Mouse (Mus musculus) adipose tissue, adult 10 weeks (tissue): ENCODE data around the gene Fnbp1. TPM values are rescaled to one million over a fixed set of nuclear protein-coding genes. Genes with fewer than 3 reads are reported as not detected.

Experiments used
- polyA plus RNA-seq: library from polyadenylated mRNA; stranded (reverse); fragments of 350-450 nt; fragmentation: Illumina TruSeq; extraction: RNeasy Lipid Tissue Mini Kit (QIAGEN cat#74804); gene quantifications from one replicate; pipeline ENCODE4 v1.2.3, GENCODE M21; 2014; ENCODE audit warnings: low read depth, low replicate concordance

The Fnbp1 gene
- polyA plus RNA-seq = 43.5 TPM

DNA sequence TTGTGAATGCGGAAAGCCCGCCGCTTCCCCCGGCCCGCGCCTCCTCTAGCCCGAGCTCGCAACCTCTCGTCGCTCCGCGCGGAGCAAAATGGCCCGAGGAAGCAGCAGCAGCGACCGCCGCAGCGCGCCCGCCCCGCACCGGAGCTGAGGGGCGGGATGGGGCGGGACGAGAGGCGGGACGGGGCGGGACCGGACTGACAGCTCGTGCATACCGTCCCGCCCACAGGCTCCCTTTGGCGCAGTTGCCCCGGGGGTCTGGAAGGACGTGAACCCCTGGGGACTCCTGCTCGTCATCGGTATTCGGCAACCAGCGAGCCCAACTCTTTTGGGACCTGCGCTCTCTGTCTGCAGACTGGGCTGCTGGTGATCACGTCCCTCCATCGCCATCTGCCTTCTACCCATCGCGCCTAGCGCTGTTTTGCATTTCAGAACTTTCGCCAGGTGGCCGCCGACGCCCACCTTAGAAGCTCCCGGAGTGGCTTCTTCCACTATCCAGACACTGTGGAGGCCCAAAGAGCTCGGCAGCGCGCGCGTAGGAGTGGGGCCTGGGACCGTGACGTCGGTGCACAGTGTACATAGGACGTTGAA is at the start of gene Fnbp1:
TSS of gene Fnbp1 (minus strand) at position 142 of the 588 bp plus-strand sequence.

GRCm38 (mm10) chr2:31151892-31152812 is 10.3 kb upstream of the Fnbp1 start, which contains the start of gene Gpr107:
TSS of gene Gpr107 (plus strand) at chr2:31152316.

DNA sequence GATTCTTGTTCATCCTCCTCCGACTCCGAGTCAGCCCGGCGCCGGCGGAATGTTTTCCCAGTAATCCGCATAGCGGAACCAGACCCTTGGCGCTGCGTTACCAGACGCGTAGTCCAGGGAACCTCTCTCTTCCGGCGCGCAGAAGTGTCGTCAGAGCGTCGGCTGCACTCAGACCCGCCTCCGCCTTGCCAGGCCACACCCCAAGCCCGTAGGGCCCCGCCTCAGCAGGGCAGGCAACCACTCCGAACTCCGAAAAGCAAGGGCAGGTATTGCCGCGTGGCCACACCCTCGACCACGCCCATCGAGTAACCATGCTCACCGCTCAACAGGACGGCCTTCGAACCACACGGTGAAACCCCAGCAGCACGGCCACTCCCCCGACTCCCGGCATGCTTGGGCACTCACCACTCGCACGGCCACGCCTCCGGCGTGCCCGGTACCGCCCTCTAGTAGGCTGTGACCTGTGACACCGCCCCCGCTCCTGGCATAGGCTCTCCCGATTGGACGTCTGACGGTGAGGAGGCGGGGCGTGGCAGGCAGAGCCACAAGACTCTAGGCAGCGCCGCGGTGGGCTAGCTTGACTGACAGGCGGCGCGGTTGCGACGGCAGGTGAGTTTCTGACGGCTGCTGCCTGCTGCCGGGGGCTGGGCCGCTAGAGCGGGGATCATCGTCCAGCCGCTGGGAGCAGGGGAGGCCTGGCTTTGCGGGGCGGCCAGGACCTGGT is 159.9 kb downstream of the Fnbp1 start, which contains the start of the genes BC005624 and Usp20:
TSS of gene BC005624 (minus strand) at position 412 of the 724 bp plus-strand sequence.
TSS of gene Usp20 (plus strand) at position 490 of the 724 bp plus-strand sequence.

Other genes with a start within 250 kb of the Fnbp1 start
- 62.7 TPM for gene Ptges, start 212.1 kb downstream of the Fnbp1 start, polyA plus RNA-seq
- gene Tor1b, start 189.0 kb downstream of the Fnbp1 start, polyA plus RNA-seq = 33.6 TPM
- gene Tor1a, start 174.1 kb downstream of the Fnbp1 start, polyA plus RNA-seq = 37.4 TPM
- gene BC005624, start 159.8 kb downstream of the Fnbp1 start, polyA plus RNA-seq = 48.0 TPM
- gene Usp20, start 159.7 kb downstream of the Fnbp1 start, polyA plus RNA-seq = 34.8 TPM
- 29.4 TPM for gene Gpr107, start 10.3 kb upstream of the Fnbp1 start, polyA plus RNA-seq
- 2.9 TPM for gene Ncs1, start 103.8 kb upstream of the Fnbp1 start, polyA plus RNA-seq
- gene Hmcn2, start 172.4 kb upstream of the Fnbp1 start, polyA plus RNA-seq = 11.9 TPM